Mouse (Mus musculus) heart, postnatal 0 days (tissue): ENCODE data around the gene Sugp1. TPM values are rescaled to one million over a fixed set of nuclear protein-coding genes. Genes with fewer than 3 reads are reported as not detected.
"Not testable (repeated sequence)": the region's sequence is repeated elsewhere in the genome, so short reads cannot be mapped to it uniquely, and the experiment has no call there.

ENCODE experiments used
- ATAC-seq: fragments of 200-750 bp; cut with Nextera tagmentation; 2 replicates; pipeline ENCODE4 v1.8.0; 2017; ENCODE audit warnings: low read depth, moderate number of reproducible peaks, moderate library complexity; ENCODE audit not compliant: insufficient read depth
- DNase-seq: peaks from one replicate; pipeline ENCODE4 v3.0.0-alpha.2; 2016; ENCODE audit warnings: low spot score
- H3K27ac ChIP-seq: fragments of 300-500 bp; sonication (generic); 2 replicates; pipeline ENCODE4 v1.5.1; 2014; ENCODE audit warnings: low read depth, mild to moderate bottlenecking
- H3K27me3 ChIP-seq: fragments of 300-500 bp; sonication (generic); 2 replicates; pipeline ENCODE4 v1.6.1; 2014; ENCODE audit warnings: low read length, mixed read lengths; ENCODE audit not compliant: control insufficient read depth, insufficient read depth
- H3K36me3 ChIP-seq: fragments of 300-500 bp; sonication (generic); replicated peaks from 2 replicates; pipeline ENCODE4 v1.6.1; 2014; ENCODE audit warnings: low read length, mixed read lengths; ENCODE audit not compliant: control insufficient read depth, insufficient read depth
- H3K4me1 ChIP-seq: fragments of 300-500 bp; sonication (generic); 2 replicates; pipeline ENCODE4 v1.6.1; 2014; ENCODE audit warnings: antibody characterized with exemption; ENCODE audit not compliant: control insufficient read depth, insufficient read depth
- H3K4me2 ChIP-seq: fragments of 300-500 bp; sonication (generic); 2 replicates; pipeline ENCODE4 v1.6.1; 2014; ENCODE audit warnings: low read depth, mild to moderate bottlenecking, low read length, moderate library complexity
- H3K4me3 ChIP-seq: fragments of 300-500 bp; sonication (generic); 2 replicates; pipeline ENCODE4 v1.5.1; 2014; ENCODE audit warnings: low read depth, low read length
- H3K9ac ChIP-seq: fragments of 300-500 bp; sonication (generic); replicated peaks from 2 replicates; pipeline ENCODE4 v1.6.1; 2014; ENCODE audit warnings: low read depth, low read length, mixed read lengths
- H3K9me3 ChIP-seq: fragments of 300-500 bp; sonication (generic); replicated peaks from 2 replicates; pipeline ENCODE4 v1.6.1; 2016; ENCODE audit warnings: low read length; ENCODE audit not compliant: control insufficient read depth
- CTCF ChIP-seq: IDR thresholded peaks from 2 replicates; pipeline ENCODE4 v1.5.1; 2016; ENCODE audit warnings: antibody characterized with exemption, control low read depth, low read depth
- EP300 ChIP-seq: IDR thresholded peaks from 2 replicates; pipeline ENCODE4 v1.6.1; 2016; ENCODE audit warnings: antibody characterized with exemption, low read depth
- WGBS: fragments of 180-500 bp; shearing (Covaris S2); extraction: QIAGEN DNeasy Blood & Tissue Kit; methylation state at CpG from one replicate; pipeline ENCODE4 v1.1.7; 2014; 5-methylcytosine and 5-hydroxymethylcytosine counted together
- polyA plus RNA-seq: library from polyadenylated mRNA; unstranded; fragments of >200 nt; fragmentation: Nextera tagmentation; extraction: Ambion mirVana; gene quantifications from 2 replicates; pipeline ENCODE4 v1.2.1, GENCODE M21; 2015
- total RNA-seq: library from RNA; depleted of rRNA; stranded (reverse); fragments of >200 nt; gene quantifications from 2 replicates; pipeline ENCODE4 v1.2.3, GENCODE M21; 2014; ENCODE audit warnings: low replicate concordance

Sugp1 gene
- total and polyA plus RNA-seq, 2 experiments from 2014 or later = 11.5 to 22.6 TPM

DNA sequence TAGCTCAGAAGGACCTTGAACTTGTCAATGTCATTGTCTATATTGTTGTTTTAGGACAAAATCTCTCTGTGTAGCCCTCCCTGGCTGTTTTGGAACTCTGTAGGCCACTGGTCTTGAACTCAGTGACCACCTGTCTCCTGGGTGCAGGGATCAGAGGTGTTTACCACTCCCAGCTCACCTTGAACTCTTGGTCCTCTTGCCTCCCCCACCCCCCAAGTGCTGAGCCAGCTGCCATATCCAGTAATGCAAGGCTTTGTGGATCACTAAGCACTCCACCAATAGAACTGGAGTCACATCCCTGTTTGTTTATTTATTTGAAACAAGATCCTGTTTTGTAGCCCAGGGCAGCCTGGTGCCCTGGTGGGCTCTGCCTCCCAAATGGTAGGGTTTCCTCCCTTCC, 38.3 kb upstream of the Sugp1 start:
- no peaks in the 10 kb centered on the region for H3K4me1 ChIP-seq
- H3K9ac ChIP-seq = no peak overlapping the region
- TF ChIP-seq CTCF (no peak), EP300 (no peak)
- H3K4me2 ChIP-seq = no peak overlapping the region
- no peak overlapping the region for H3K4me3 ChIP-seq
- no peaks in the 10 kb centered on the region for H3K27me3 ChIP-seq
- H3K36me3 ChIP-seq = no peaks in the 10 kb centered on the region
- H3K27ac ChIP-seq = 0 out of 2 replicates have a peak overlapping the region, but pooled peaks have one; percentile 28
- DNase-seq (no peak), ATAC-seq (no peak)
- H3K9me3 ChIP-seq = no peaks in the 10 kb centered on the region

DNA sequence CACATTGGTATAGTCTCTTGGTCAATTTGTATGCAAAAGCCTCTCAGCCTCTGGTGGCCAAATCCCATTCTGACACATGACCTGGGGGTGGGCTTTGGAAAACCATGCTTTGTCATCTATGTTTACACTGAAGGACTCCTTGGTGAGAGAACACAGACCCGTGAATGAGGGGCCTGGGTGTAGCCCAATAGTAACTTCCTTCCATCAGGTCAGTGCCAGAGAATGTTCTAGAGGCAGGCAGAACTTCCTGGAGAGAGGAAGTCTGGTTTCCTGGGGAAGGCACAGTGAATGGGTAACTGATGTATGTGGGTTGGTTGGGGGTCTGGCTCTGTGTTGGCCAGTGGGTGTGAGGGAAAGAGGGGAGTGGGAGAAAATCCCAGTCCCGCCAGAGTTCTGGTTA, 37.4 kb upstream of the Sugp1 start:
- H3K4me1 ChIP-seq = no peaks in the 10 kb centered on the region
- no peak for TF ChIP-seq CTCF
- TF ChIP-seq EP300 = peak; percentile 59; the same call in 1 of the 2 replicates
- WGBS = 47% methylated on average over 2 of the region's 2 CpGs
- H3K27ac ChIP-seq = peak overlapping the region; percentile 50
- no peaks in the 10 kb centered on the region for H3K27me3 ChIP-seq
- no peaks in the 10 kb centered on the region for H3K36me3 ChIP-seq
- peak; percentile 61 for DNase-seq
- no peak overlapping the region for H3K9ac ChIP-seq
- peak; percentile 52 for ATAC-seq
- H3K4me2 ChIP-seq = no peak overlapping the region
- no peaks in the 10 kb centered on the region for H3K9me3 ChIP-seq
- no peak overlapping the region for H3K4me3 ChIP-seq

DNA sequence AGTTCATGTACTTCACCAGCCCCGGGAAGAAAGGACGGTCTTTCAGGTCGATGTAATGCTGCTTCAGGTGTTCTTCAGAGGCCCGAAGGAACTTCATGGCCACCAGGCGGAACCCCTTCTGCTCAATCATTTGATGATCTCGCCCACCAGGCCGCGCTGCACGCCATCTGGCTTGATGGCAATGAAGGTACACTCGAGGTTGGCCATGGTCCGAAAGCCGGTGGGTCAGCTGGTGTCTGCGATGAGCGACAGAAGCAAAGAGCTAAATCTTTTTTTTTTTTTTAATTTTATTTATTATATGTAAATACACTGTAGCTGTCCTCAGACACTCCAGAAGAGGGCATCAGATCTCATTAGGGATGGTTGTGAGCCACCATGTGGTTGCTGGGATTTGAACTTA, 31.8 kb upstream of the Sugp1 start:
- not testable (repeated sequence) for DNase-seq, H3K9ac ChIP-seq, H3K36me3 ChIP-seq, ATAC-seq, H3K4me2 ChIP-seq, H3K4me3 ChIP-seq, H3K27me3 ChIP-seq, H3K27ac ChIP-seq, H3K4me1 ChIP-seq, H3K9me3 ChIP-seq
- WGBS = 90% methylated on average over 14 of the region's 14 CpGs

DNA sequence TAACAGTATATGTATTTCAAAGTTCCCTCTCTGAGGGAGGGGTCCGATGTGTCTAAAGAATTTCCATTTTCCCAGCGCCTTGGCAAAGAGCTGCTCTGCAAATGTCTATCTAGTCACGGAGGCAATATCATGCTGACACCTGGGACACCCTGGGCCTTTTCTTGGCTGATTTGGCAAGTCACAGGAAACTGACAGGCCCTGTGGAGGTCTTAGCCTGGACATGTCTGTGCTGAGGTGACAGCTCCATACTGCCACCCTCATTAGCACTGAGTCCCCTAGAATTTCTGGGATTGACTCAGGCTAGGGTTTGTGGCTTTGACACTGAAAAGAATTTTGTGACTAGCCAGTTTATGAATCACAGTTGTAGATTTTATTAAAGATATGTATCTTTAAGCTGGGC, 30.3 kb upstream of the Sugp1 start:
- Histone ChIP-seq H3K36me3 (peaks cover 10% of the 10 kb centered on the region), H3K4me1 (no peaks in the 10 kb centered on the region), H3K9me3 (no peaks in the 10 kb centered on the region), H3K4me3 (no peak overlapping the region), H3K27ac (no peak overlapping the region), H3K27me3 (no peaks in the 10 kb centered on the region), H3K9ac (no peak overlapping the region), H3K4me2 (no peak overlapping the region)
- WGBS = 62% methylated on average over 3 of the region's 3 CpGs
- DNase-seq = no peak
- no peak for TF ChIP-seq CTCF
- no peak for ATAC-seq

DNA sequence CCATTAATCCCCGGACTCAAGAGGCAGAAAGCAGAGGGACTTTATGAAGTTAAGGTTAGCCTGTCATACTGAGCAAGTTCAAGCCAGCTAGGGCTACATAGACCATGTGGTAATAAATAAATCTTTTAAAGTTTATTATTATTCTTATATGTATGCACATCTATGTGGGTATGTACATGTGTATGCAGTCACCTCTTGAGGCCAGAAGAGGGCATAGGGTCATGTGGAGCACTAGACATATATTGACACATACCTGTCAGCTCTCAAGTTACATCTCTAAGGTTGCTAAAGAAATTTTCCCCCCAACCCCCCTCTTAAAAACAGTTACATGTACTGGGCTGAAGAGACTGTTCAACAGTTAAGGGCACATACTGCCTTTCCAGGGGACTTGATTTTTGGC, 29.9 kb upstream of the Sugp1 start:
- Histone ChIP-seq H3K9ac (no peak overlapping the region), H3K4me1 (no peaks in the 10 kb centered on the region), H3K36me3 (peaks cover 14% of the 10 kb centered on the region), H3K27me3 (no peaks in the 10 kb centered on the region), H3K4me2 (no peak overlapping the region), H3K27ac (no peak overlapping the region), H3K4me3 (no peak overlapping the region), H3K9me3 (no peaks in the 10 kb centered on the region)
- no peak for ATAC-seq
- no peak for DNase-seq
- TF ChIP-seq EP300 (no peak), CTCF (no peak)
- WGBS = 86% methylated on average over 1 of the region's 1 CpGs

DNA sequence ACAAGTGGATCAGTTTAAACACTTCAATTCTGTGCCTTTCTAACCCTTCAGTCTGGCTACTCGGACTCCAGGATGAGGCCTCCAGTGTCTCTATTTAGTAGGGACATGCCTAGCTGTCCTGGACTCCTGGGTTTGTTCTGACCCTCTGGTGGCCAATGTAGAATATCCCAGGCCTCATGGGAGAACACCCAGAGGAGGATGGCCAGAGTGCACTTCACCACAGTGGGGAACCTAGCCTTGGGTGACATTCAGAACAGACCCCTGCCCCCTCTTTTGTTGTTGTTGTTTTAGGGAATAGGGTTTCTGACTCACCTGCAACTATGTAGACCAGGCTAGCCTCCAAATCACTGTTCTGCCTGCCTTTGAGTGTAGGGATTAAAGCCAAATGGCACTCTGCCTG, 27.6 kb upstream of the Sugp1 start:
- TF ChIP-seq EP300 = no peak
- TF ChIP-seq CTCF = no peak
- DNase-seq (no peak), ATAC-seq (no peak)
- Histone ChIP-seq H3K27ac (no peak overlapping the region), H3K27me3 (no peaks in the 10 kb centered on the region), H3K9me3 (no peaks in the 10 kb centered on the region), H3K9ac (no peak overlapping the region), H3K36me3 (peaks cover 37% of the 10 kb centered on the region), H3K4me3 (no peak overlapping the region), H3K4me2 (no peak overlapping the region), H3K4me1 (no peaks in the 10 kb centered on the region)
- WGBS = 60% methylated on average over 1 of the region's 1 CpGs
